Mouse (Mus musculus): ENCODE measurements around the gene Sgf29. TPM values are rescaled to one million over a fixed set of nuclear protein-coding genes. Genes with fewer than 3 reads are reported as not detected.

Sgf29 gene
- polyA plus RNA-seq, 1 experiment: 31.4 TPM

- peaks cover 3% of the 10 kb centered on the region; the same call in 1 of the 2 replicates for H3K36me3 ChIP-seq (ENCODE audit: control insufficient read depth, insufficient read depth, low read length)
- no peak for DNase-seq (ENCODE audit: low read depth in 1 of 2, low spot score in 2 of 2)
- H3K27me3 ChIP-seq (ENCODE audit: control insufficient read depth, insufficient read depth, low read length): no peaks in the 10 kb centered on the region
- no peak overlapping the region for H3K4me3 ChIP-seq (ENCODE audit: extremely low read depth, insufficient read depth, insufficient read length)
- WGBS: 70% methylated on average over 10 of the region's 10 CpGs
- TF ChIP-seq POLR2A (IDR thresholded peaks at IDR 0.05; ENCODE audit: low read depth, low read length): no peak
- no peak for TF ChIP-seq CTCF (IDR thresholded peaks at IDR 0.05; ENCODE audit: extremely low read depth, insufficient read depth, insufficient read length, insufficient replicate concordance)
- H3K4me1 ChIP-seq (ENCODE audit: control insufficient read depth, insufficient read depth, insufficient read length): peaks cover 21% of the 10 kb centered on the region
- peak overlapping the region; percentile 87 for H3K27ac ChIP-seq (ENCODE audit: insufficient read depth, low read length)
Measured at GRCm38 (mm10) chr7:126708175-126708952, 59.3 kb downstream of the Sgf29 start.

GRCm38 (mm10) chr7:126710266-126710665 is 61.2 kb downstream of the Sgf29 start:
- Histone ChIP-seq H3K4me1 (ENCODE audit: control insufficient read depth, insufficient read depth, insufficient read length) (peaks cover 21% of the 10 kb centered on the region), H3K4me3 (ENCODE audit: extremely low read depth, insufficient read depth, insufficient read length) (no peak overlapping the region), H3K27me3 (ENCODE audit: control insufficient read depth, insufficient read depth, low read length) (no peaks in the 10 kb centered on the region), H3K27ac (ENCODE audit: insufficient read depth, low read length) (no peak overlapping the region), H3K36me3 (ENCODE audit: control insufficient read depth, insufficient read depth, low read length) (no peaks in the 10 kb centered on the region)
- DNase-seq (ENCODE audit: low read depth in 1 of 2, low spot score in 2 of 2): no peak
- TF ChIP-seq CTCF (IDR thresholded peaks at IDR 0.05; ENCODE audit: extremely low read depth, insufficient read depth, insufficient read length, insufficient replicate concordance): no peak
- no peak for TF ChIP-seq POLR2A (IDR thresholded peaks at IDR 0.05; ENCODE audit: low read depth, low read length)
- WGBS: 49% methylated on average over 2 of the region's 4 CpGs

- no peaks in the 10 kb centered on the region for H3K27me3 ChIP-seq (ENCODE audit: control insufficient read depth, insufficient read depth, low read length)
- no peaks in the 10 kb centered on the region for H3K36me3 ChIP-seq (ENCODE audit: control insufficient read depth, insufficient read depth, low read length)
- H3K4me1 ChIP-seq (ENCODE audit: control insufficient read depth, insufficient read depth, insufficient read length): peaks cover 16% of the 10 kb centered on the region
- H3K27ac ChIP-seq (ENCODE audit: insufficient read depth, low read length): no peak overlapping the region
- H3K4me3 ChIP-seq (ENCODE audit: extremely low read depth, insufficient read depth, insufficient read length): no peak overlapping the region
- no peak for DNase-seq (ENCODE audit: low read depth in 1 of 2, low spot score in 2 of 2)
- TF ChIP-seq CTCF (IDR thresholded peaks at IDR 0.05; ENCODE audit: extremely low read depth, insufficient read depth, insufficient read length, insufficient replicate concordance): no peak
- 88% methylated on average over 3 of the region's 3 CpGs for WGBS
Measured at GRCm38 (mm10) chr7:126711910-126712309, 62.8 kb downstream of the Sgf29 start.

DNA sequence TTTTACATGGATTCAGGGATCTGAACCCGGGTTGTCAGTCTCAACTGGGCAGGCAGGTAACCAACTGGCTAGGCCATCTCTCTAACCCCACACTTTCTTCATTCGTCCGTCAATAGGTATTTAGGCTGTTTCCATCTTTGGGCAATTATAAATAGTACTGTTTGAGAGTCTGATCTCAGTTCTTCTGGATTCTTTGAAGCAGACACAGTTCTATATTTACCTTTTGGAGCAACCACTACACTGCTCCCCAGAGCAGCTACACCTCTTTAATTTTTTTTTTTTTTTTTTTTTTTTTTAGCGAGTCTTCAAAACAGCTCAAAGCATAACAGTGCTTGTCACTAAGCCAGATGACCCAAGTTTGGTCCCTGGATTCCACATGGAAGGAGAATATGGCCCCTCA is 66.6 kb downstream of the Sgf29 start:
- DNase-seq (ENCODE audit: low read depth in 1 of 2, low spot score in 2 of 2): no peak
- TF ChIP-seq CTCF (IDR thresholded peaks at IDR 0.05; ENCODE audit: extremely low read depth, insufficient read depth, insufficient read length, insufficient replicate concordance): no peak
- TF ChIP-seq POLR2A (IDR thresholded peaks at IDR 0.05; ENCODE audit: low read depth, low read length): no peak
- no peak overlapping the region for H3K4me3 ChIP-seq (ENCODE audit: extremely low read depth, insufficient read depth, insufficient read length)
- WGBS: 87% methylated on average over 4 of the region's 4 CpGs
- H3K27me3 ChIP-seq (ENCODE audit: control insufficient read depth, insufficient read depth, low read length): no peaks in the 10 kb centered on the region
- H3K27ac ChIP-seq (ENCODE audit: insufficient read depth, low read length): no peak overlapping the region
- no peaks in the 10 kb centered on the region; the same call in 1 of the 2 replicates for H3K4me1 ChIP-seq (ENCODE audit: control insufficient read depth, insufficient read depth, insufficient read length)
- H3K36me3 ChIP-seq (ENCODE audit: control insufficient read depth, insufficient read depth, low read length): no peaks in the 10 kb centered on the region

- TF ChIP-seq POLR2A (IDR thresholded peaks at IDR 0.05; ENCODE audit: low read depth, low read length) (no peak), CTCF (IDR thresholded peaks at IDR 0.05; ENCODE audit: extremely low read depth, insufficient read depth, insufficient read length, insufficient replicate concordance) (no peak)
- 80% methylated on average over 3 of the region's 3 CpGs for WGBS
- Histone ChIP-seq H3K36me3 (ENCODE audit: control insufficient read depth, insufficient read depth, low read length) (no peaks in the 10 kb centered on the region), H3K27me3 (ENCODE audit: control insufficient read depth, insufficient read depth, low read length) (no peaks in the 10 kb centered on the region), H3K4me3 (ENCODE audit: extremely low read depth, insufficient read depth, insufficient read length) (no peak overlapping the region), H3K27ac (ENCODE audit: insufficient read depth, low read length) (no peak overlapping the region), H3K4me1 (ENCODE audit: control insufficient read depth, insufficient read depth, insufficient read length) (peaks cover 2% of the 10 kb centered on the region; the same call in 1 of the 2 replicates)
- DNase-seq (ENCODE audit: low read depth in 1 of 2, low spot score in 2 of 2): no peak
Measured at GRCm38 (mm10) chr7:126717566-126717965, 68.5 kb downstream of the Sgf29 start.

GRCm38 (mm10) chr7:126718787-126719337 is 69.8 kb downstream of the Sgf29 start:
- no peak for DNase-seq (ENCODE audit: low read depth in 1 of 2, low spot score in 2 of 2)
- 92% methylated on average over 5 of the region's 5 CpGs for WGBS
- Histone ChIP-seq H3K4me3 (ENCODE audit: extremely low read depth, insufficient read depth, insufficient read length) (no peak overlapping the region), H3K27ac (ENCODE audit: insufficient read depth, low read length) (no peak overlapping the region), H3K27me3 (ENCODE audit: control insufficient read depth, insufficient read depth, low read length) (no peaks in the 10 kb centered on the region), H3K36me3 (ENCODE audit: control insufficient read depth, insufficient read depth, low read length) (no peaks in the 10 kb centered on the region), H3K4me1 (ENCODE audit: control insufficient read depth, insufficient read depth, insufficient read length) (peaks cover 2% of the 10 kb centered on the region; the same call in 1 of the 2 replicates)
- TF ChIP-seq CTCF (IDR thresholded peaks at IDR 0.05; ENCODE audit: extremely low read depth, insufficient read depth, insufficient read length, insufficient replicate concordance) (no peak), POLR2A (IDR thresholded peaks at IDR 0.05; ENCODE audit: low read depth, low read length) (no peak)

DNA sequence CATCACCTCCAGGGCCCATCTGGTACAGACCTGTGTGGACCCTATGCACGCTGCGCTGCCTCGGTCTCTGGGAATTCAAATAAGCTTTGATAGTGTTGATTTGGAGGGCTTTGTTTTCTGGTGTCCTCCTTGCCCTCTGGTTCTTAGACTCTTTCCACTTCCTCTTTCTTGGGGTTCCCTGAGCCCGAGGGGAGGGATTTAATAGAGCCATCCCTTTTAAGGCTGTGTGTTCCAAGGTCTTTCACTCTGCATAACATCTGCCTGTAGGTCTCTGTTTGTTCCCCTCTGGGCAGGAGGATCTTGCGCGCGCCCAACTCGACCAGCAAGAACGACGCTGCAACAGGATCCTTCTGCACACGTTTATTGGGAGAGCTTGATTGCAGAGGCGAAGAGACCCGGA is 72.5 kb downstream of the Sgf29 start:
- 84% methylated on average over 13 of the region's 13 CpGs for WGBS

More for the DNA sequence above, 72.5 kb downstream of the Sgf29 start:
- Histone ChIP-seq H3K4me1 (ENCODE audit: control insufficient read depth, insufficient read depth, insufficient read length) (peaks cover 2% of the 10 kb centered on the region; the same call in 1 of the 2 replicates), H3K27ac (ENCODE audit: insufficient read depth, low read length) (0 out of 2 replicates have a peak overlapping the region, but pooled peaks have one; percentile 43), H3K27me3 (ENCODE audit: control insufficient read depth, insufficient read depth, low read length) (no peaks in the 10 kb centered on the region), H3K36me3 (ENCODE audit: control insufficient read depth, insufficient read depth, low read length) (no peaks in the 10 kb centered on the region), H3K4me3 (ENCODE audit: extremely low read depth, insufficient read depth, insufficient read length) (no peak overlapping the region)
- no peak for DNase-seq (ENCODE audit: low read depth in 1 of 2, low spot score in 2 of 2)
- TF ChIP-seq POLR2A (IDR thresholded peaks at IDR 0.05; ENCODE audit: low read depth, low read length): no peak
- TF ChIP-seq CTCF (IDR thresholded peaks at IDR 0.05; ENCODE audit: extremely low read depth, insufficient read depth, insufficient read length, insufficient replicate concordance): no peak

Other genes with a start within 250 kb of the Sgf29 start
- gene Cd19, start 234.4 kb upstream of the Sgf29 start, polyA plus RNA-seq (2012; rRNA removed): 268 and 290 TPM in 2 replicates
- 60.3 and 73.9 TPM in 2 replicates for gene Rabep2, start 220.6 kb upstream of the Sgf29 start, polyA plus RNA-seq (2012; rRNA removed)
- 2.4 and 2.6 TPM in 2 replicates for gene Atp2a1, start 186.2 kb upstream of the Sgf29 start, polyA plus RNA-seq (2012; rRNA removed)
- 53.4 and 67.4 TPM in 2 replicates for gene Sh2b1, start 173.9 kb upstream of the Sgf29 start, polyA plus RNA-seq (2012; rRNA removed)
- gene Tufm, start 161.9 kb upstream of the Sgf29 start, polyA plus RNA-seq (2012; rRNA removed): 51.8 and 58.1 TPM in 2 replicates
- gene Atxn2l, start 145.9 kb upstream of the Sgf29 start, polyA plus RNA-seq (2012; rRNA removed): 208 and 311 TPM in 2 replicates
- 61.0 and 64.7 TPM in 2 replicates for gene Eif3c, start 82.9 kb upstream of the Sgf29 start, polyA plus RNA-seq (2012; rRNA removed)
- gene Apobr, start 64.4 kb upstream of the Sgf29 start, polyA plus RNA-seq (2012; rRNA removed): 13.6 and 15.8 TPM in 2 replicates
- 105 and 118 TPM in 2 replicates for gene Cln3, start 63.5 kb upstream of the Sgf29 start, polyA plus RNA-seq (2012; rRNA removed)
- 0.79 and 1.5 TPM in 2 replicates for gene Il27, start 54.4 kb upstream of the Sgf29 start, polyA plus RNA-seq (2012; rRNA removed)
- 28.8 and 42.3 TPM in 2 replicates for gene Nupr1, start 18.4 kb upstream of the Sgf29 start, polyA plus RNA-seq (2012; rRNA removed)
- gene Sult1a1, start 27.1 kb downstream of the Sgf29 start, polyA plus RNA-seq (2012; rRNA removed): 10.5 and 12.9 TPM in 2 replicates
- 37.4 and 51.8 TPM in 2 replicates for gene Bola2, start 46.1 kb downstream of the Sgf29 start, polyA plus RNA-seq (2012; rRNA removed)
- gene Slx1b, start 46.5 kb downstream of the Sgf29 start, polyA plus RNA-seq (2012; rRNA removed): 13.2 and 19.5 TPM in 2 replicates
- gene Coro1a, start 58.5 kb downstream of the Sgf29 start, polyA plus RNA-seq (2012; rRNA removed): 1,755 and 1,932 TPM in 2 replicates
- 97.0 and 108 TPM in 2 replicates for gene Mapk3, start 110.3 kb downstream of the Sgf29 start, polyA plus RNA-seq (2012; rRNA removed)
- 7.7 and 62.7 TPM in 2 replicates for gene Gdpd3, start 117.0 kb downstream of the Sgf29 start, polyA plus RNA-seq (2012; rRNA removed)
- gene Ypel3, start 127.6 kb downstream of the Sgf29 start, polyA plus RNA-seq (2012; rRNA removed): 393 and 605 TPM in 2 replicates
- 16.6 and 17.9 TPM in 2 replicates for gene Tbx6, start 132.2 kb downstream of the Sgf29 start, polyA plus RNA-seq (2012; rRNA removed)
- gene Ppp4c, start 143.2 kb downstream of the Sgf29 start, polyA plus RNA-seq (2012; rRNA removed): 175 and 184 TPM in 2 replicates
- gene Fam57b, start 148.4 kb downstream of the Sgf29 start, polyA plus RNA-seq (2012; rRNA removed): 0.30 and 0.62 TPM in 2 replicates
- not detected in 2 replicates for gene 4930451I11Rik, start 182.3 kb downstream of the Sgf29 start, polyA plus RNA-seq (2012; rRNA removed)
- gene Doc2a, start 198.1 kb downstream of the Sgf29 start, polyA plus RNA-seq (2012; rRNA removed): not detected in 2 replicates
- 7.4 and 8.6 TPM in 2 replicates for gene Hirip3, start 212.7 kb downstream of the Sgf29 start, polyA plus RNA-seq (2012; rRNA removed)
- 40.1 and 56.0 TPM in 2 replicates for gene Ino80e, start 213.1 kb downstream of the Sgf29 start, polyA plus RNA-seq (2012; rRNA removed)
- gene Taok2, start 235.4 kb downstream of the Sgf29 start, polyA plus RNA-seq (2012; rRNA removed): 97.0 and 109 TPM in 2 replicates

Data from spleen, adult 2 months (tissue).